Mouse (Mus musculus): Measurements from ENCODE around the gene Btrc. TPM values are rescaled to one million over a fixed set of nuclear protein-coding genes. Genes with fewer than 3 reads are reported as not detected.
"Not testable (repeated sequence)": the region's sequence is repeated elsewhere in the genome, so short reads cannot be mapped to it uniquely, and the experiment has no call there.

Btrc gene
- polyA plus RNA-seq, 1 experiment, result 66.5 TPM

DNA sequence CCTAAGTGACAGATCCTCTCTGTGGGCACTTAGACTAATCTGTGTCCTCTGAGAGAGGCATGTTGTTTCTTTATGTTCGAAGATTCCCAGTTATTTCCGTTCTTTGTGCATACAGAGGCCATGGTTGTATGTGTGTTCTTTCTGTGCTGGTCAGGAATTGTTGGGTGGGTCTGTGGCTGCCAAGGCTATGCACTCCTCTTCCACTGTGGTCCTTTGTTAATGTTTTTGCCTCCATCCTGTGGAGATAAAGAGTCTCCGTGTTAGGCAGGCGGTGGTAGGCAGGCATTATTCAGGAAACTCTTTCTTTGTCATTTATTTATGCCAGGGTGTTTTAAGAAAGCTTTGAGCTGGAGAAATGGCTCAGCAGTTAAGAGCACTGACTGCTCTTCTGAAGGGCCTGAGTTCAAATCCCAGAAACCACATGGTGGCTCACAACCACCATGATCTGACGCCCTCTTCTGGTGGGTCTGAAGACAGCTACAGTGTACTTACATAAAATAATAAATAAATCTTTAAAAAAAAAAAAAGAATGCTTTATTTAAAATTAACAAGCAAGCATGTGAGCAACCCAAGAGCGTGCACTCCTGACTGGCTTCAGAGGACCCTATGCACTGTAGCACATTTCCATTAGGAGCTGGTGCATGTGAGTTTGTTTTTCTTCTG, 67.6 kb downstream of the Btrc start:
- WGBS, result 89% methylated on average over 6 of the region's 6 CpGs
- TF ChIP-seq CTCF (IDR thresholded peaks at IDR 0.05; ENCODE audit: borderline replicate concordance, insufficient read depth, low read depth, low read length) (no peak), POLR2A (IDR thresholded peaks at IDR 0.05; ENCODE audit: borderline replicate concordance, insufficient read depth, low read length) (no peak)
- Histone ChIP-seq H3K27me3 (ENCODE audit: control insufficient read depth, insufficient read depth, low read length) (no peaks in the 10 kb centered on the region), H3K4me1 (ENCODE audit: control insufficient read depth, insufficient read depth, low read length) (peaks cover 14% of the 10 kb centered on the region), H3K27ac (ENCODE audit: insufficient read depth, low read length) (no peak overlapping the region), H3K4me3 (replicated peaks; ENCODE audit: insufficient read depth, low read depth, low read length) (no peak overlapping the region)
- no peak for DNase-seq

DNA sequence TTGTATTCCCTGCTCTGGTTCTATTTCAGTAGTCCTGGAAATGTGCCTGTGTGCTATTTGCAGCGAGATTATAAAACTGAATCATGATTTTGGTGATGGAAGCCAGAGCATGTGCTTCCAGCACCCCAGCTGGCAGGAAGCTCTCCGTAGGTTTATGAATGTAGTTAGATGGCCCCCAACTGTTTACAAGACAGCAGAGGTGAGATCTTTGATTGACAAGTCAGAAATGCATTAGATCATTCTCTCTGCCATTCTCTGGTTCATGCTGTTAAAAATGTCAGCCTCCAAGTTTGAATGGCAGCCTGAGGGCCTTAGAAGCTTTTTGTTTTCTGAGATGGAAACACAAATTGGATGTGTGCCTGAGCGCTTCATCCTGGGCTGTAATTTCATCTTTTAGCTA, 68.8 kb downstream of the Btrc start:
- Histone ChIP-seq H3K4me3 (replicated peaks; ENCODE audit: insufficient read depth, low read depth, low read length) (no peak overlapping the region), H3K27me3 (ENCODE audit: control insufficient read depth, insufficient read depth, low read length) (no peaks in the 10 kb centered on the region), H3K27ac (ENCODE audit: insufficient read depth, low read length) (peak overlapping the region; percentile 6; the same call in 1 of the 2 replicates), H3K4me1 (ENCODE audit: control insufficient read depth, insufficient read depth, low read length) (peaks cover 14% of the 10 kb centered on the region)
- peak; percentile 61 to 87 for DNase-seq
- TF ChIP-seq POLR2A (IDR thresholded peaks at IDR 0.05; ENCODE audit: borderline replicate concordance, insufficient read depth, low read length), result no peak
- TF ChIP-seq CTCF (IDR thresholded peaks at IDR 0.05; ENCODE audit: borderline replicate concordance, insufficient read depth, low read depth, low read length), result no peak
- 25% methylated on average over 3 of the region's 3 CpGs for WGBS

GRCm38 (mm10) chr19:45436019-45436418, 72.5 kb downstream of the Btrc start:
- H3K27ac ChIP-seq (ENCODE audit: insufficient read depth, low read length); H3K27me3 ChIP-seq (ENCODE audit: control insufficient read depth, insufficient read depth, low read length); H3K4me3 ChIP-seq (replicated peaks; ENCODE audit: insufficient read depth, low read depth, low read length): not testable (repeated sequence)
- peak; percentile 75 to 79 for DNase-seq
- peak; percentile 76 for TF ChIP-seq CTCF (IDR thresholded peaks at IDR 0.05; ENCODE audit: borderline replicate concordance, insufficient read depth, low read depth, low read length)
- peaks cover 10% of the 10 kb centered on the region for H3K4me1 ChIP-seq (ENCODE audit: control insufficient read depth, insufficient read depth, low read length)

DNA sequence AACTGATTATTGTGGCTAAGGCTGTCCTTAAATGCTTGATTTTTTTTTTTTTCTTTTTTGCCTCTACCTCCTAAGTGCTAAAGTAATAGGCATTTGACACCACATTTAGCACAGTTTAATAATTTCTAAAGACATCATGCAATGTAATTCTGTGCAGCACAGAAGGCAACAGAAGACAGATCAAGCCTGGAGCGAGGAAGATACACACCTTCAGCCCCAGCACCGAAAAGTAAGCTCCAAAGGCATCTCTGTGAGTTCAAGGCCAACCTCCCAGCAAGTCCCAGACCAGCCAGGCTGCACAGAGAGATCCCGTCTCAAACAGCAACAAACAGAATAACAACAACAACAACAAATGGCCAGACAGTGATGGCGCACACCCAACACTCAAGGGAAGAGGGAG, 73.6 kb downstream of the Btrc start:
- Histone ChIP-seq H3K4me1 (ENCODE audit: control insufficient read depth, insufficient read depth, low read length) (peaks cover 9% of the 10 kb centered on the region), H3K4me3 (replicated peaks; ENCODE audit: insufficient read depth, low read depth, low read length) (no peak overlapping the region), H3K27me3 (ENCODE audit: control insufficient read depth, insufficient read depth, low read length) (no peaks in the 10 kb centered on the region), H3K27ac (ENCODE audit: insufficient read depth, low read length) (no peak overlapping the region)
- TF ChIP-seq CTCF (IDR thresholded peaks at IDR 0.05; ENCODE audit: borderline replicate concordance, insufficient read depth, low read depth, low read length) (no peak), POLR2A (IDR thresholded peaks at IDR 0.05; ENCODE audit: borderline replicate concordance, insufficient read depth, low read length) (no peak)
- no peak for DNase-seq
- 81% methylated on average over 4 of the region's 4 CpGs for WGBS

DNA sequence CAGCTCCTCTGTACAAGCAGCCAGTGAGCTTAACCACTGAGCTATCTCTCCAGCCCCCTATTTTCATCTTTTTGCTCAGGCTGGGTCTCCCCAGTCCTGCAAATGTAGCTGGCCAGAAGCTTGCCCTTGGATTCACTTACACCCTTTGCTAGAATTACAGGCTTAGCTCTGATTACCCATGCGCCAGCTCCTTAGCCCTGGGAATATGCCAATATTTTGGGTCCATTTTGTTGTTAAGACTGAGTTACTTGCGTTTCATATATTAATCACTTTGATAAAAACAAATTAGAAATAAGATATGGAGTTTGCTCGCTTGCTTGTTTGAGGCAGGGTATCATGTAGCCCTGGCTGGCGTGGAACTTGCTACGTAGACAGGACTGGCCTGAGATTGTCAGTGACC, 74.7 kb downstream of the Btrc start:
- TF ChIP-seq POLR2A (IDR thresholded peaks at IDR 0.05; ENCODE audit: borderline replicate concordance, insufficient read depth, low read length), result no peak
- TF ChIP-seq CTCF (IDR thresholded peaks at IDR 0.05; ENCODE audit: borderline replicate concordance, insufficient read depth, low read depth, low read length), result no peak

DNA sequence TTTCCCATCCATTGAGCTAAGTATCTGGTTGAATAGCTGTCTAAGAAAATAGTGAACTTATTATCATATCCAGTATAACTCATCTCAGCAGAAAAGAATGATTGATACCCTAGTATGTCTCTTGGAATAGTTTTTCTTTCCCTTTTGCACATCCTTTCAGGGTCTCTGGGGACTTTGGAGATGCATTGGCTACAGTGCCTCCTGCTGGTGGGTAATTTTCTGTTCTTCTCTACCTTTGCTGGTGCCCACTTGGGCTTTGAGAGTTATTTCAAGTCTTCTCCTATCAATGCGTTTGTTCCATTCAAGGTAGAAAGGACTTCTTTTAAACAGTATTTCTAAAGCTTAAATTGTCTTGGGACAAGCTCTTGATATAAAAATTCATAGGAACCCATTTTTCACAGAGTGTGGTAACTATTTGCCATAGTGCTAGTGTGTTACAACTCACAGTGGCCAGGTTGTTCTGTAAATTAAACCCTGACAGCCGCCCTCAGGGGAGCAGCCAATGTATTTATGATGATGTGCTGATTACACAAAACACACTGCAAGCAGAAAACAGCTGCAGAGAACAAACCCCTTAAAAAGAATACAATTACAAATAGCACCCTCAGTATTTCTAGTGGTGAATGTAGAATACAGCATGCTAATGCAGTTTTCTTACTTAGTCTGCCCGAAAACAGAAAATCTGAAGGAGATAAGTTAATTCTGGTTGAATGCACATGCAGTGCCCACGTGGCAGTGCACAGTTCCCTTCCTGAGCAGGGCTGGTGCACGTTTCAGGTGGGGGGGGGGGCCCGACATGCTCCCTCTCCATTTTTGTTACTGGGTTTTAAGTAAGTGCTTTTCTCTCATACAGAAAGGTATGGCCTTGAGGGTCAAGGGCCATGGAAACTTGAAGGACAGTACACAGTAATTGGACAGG, 75.7 kb downstream of the Btrc start:
- Histone ChIP-seq H3K27me3 (ENCODE audit: control insufficient read depth, insufficient read depth, low read length) (no peaks in the 10 kb centered on the region), H3K27ac (ENCODE audit: insufficient read depth, low read length) (no peak overlapping the region), H3K4me3 (replicated peaks; ENCODE audit: insufficient read depth, low read depth, low read length) (no peak overlapping the region), H3K4me1 (ENCODE audit: control insufficient read depth, insufficient read depth, low read length) (peaks cover 3% of the 10 kb centered on the region; the same call in 1 of the 2 replicates)
- WGBS, result 61% methylated on average over 6 of the region's 6 CpGs
- DNase-seq, result no peak
- TF ChIP-seq CTCF (IDR thresholded peaks at IDR 0.05; ENCODE audit: borderline replicate concordance, insufficient read depth, low read depth, low read length) (no peak), POLR2A (IDR thresholded peaks at IDR 0.05; ENCODE audit: borderline replicate concordance, insufficient read depth, low read length) (no peak)

More for the DNA sequence above, 74.7 kb downstream of the Btrc start:
- no peak overlapping the region for H3K4me3 ChIP-seq (replicated peaks; ENCODE audit: insufficient read depth, low read depth, low read length)
- DNase-seq, result no peak
- peaks cover 4% of the 10 kb centered on the region for H3K4me1 ChIP-seq (ENCODE audit: control insufficient read depth, insufficient read depth, low read length)
- 91% methylated on average over 5 of the region's 5 CpGs for WGBS
- no peak overlapping the region for H3K27ac ChIP-seq (ENCODE audit: insufficient read depth, low read length)
- no peaks in the 10 kb centered on the region for H3K27me3 ChIP-seq (ENCODE audit: control insufficient read depth, insufficient read depth, low read length)

- TF ChIP-seq CTCF (IDR thresholded peaks at IDR 0.05; ENCODE audit: borderline replicate concordance, insufficient read depth, low read depth, low read length), result no peak
- no peak for TF ChIP-seq POLR2A (IDR thresholded peaks at IDR 0.05; ENCODE audit: borderline replicate concordance, insufficient read depth, low read length)
- Histone ChIP-seq H3K27ac (ENCODE audit: insufficient read depth, low read length) (no peak overlapping the region), H3K4me1 (ENCODE audit: control insufficient read depth, insufficient read depth, low read length) (peaks cover 3% of the 10 kb centered on the region; the same call in 1 of the 2 replicates), H3K27me3 (ENCODE audit: control insufficient read depth, insufficient read depth, low read length) (no peaks in the 10 kb centered on the region), H3K4me3 (replicated peaks; ENCODE audit: insufficient read depth, low read depth, low read length) (no peak overlapping the region)
- 74% methylated on average over 10 of the region's 10 CpGs for WGBS
- no peak for DNase-seq
Measured at GRCm38 (mm10) chr19:45440554-45441175, 77.1 kb downstream of the Btrc start.

Data from cerebellum, adult 2 months (tissue).